Mouse (Mus musculus) megakaryocyte, embryonic 14.5 days (primary cell): ENCODE data around the gene Tek.
"Not testable (repeated sequence)": the region's sequence is repeated elsewhere in the genome, so short reads cannot be mapped to it uniquely, and the experiment has no call there.

Experiments used
- FLI1 ChIP-seq: IDR thresholded peaks from 2 replicates; pipeline ENCODE4 v1.6.1; 2012; ENCODE audit warnings: low read length, inconsistent platforms, mixed read lengths
- GATA1 ChIP-seq: IDR thresholded peaks from 3 replicates; pipeline ENCODE4 v1.6.1; 2012; ENCODE audit warnings: mixed read lengths, low read length, inconsistent platforms, borderline replicate concordance

- not testable (repeated sequence) for TF ChIP-seq GATA1, FLI1
These were observed 49.3 kb upstream of the Tek start for GRCm38 (mm10) chr4:94689804-94690203.
